Mouse (Mus musculus): ENCODE results near the gene Art2b. TPM values are rescaled to one million over a fixed set of nuclear protein-coding genes. Genes with fewer than 3 reads are reported as not detected.
"Not testable (repeated sequence)": the region's sequence is repeated elsewhere in the genome, so short reads cannot be mapped to it uniquely, and the experiment has no call there.

The Art2b gene
- not detected in 2 replicates for polyA plus RNA-seq (2015; fragmentation: Nextera tagmentation; extraction: Ambion mirVana)

GRCm38 (mm10) chr7:101585408-101585807 lies at the start of gene Art2b:
Gene Art2b (minus strand): TSS chr7:101585600.
- ATAC-seq (ENCODE audit: low FRiP score), result no peak
- 91% methylated on average over 5 of the region's 5 CpGs for WGBS
- no peaks in the 10 kb centered on the region for H3K9me3 ChIP-seq (replicated peaks)
- H3K27me3 ChIP-seq (replicated peaks), result no peaks in the 10 kb centered on the region
- no peak within 1 kb of the TSS for H3K4me3 ChIP-seq (replicated peaks)
- no peaks in the 10 kb centered on the region for H3K4me1 ChIP-seq
- no peaks in the 10 kb centered on the region for H3K36me3 ChIP-seq
- H3K27ac ChIP-seq (replicated peaks), result no peak within 1 kb of the TSS
- no peak within 1 kb of the TSS for H3K9ac ChIP-seq (replicated peaks)
- no peak within 1 kb of the TSS for H3K4me2 ChIP-seq

GRCm38 (mm10) chr7:101634513-101634912 lies 49.1 kb upstream of the Art2b start:
- Histone ChIP-seq H3K27me3 (replicated peaks) (no peaks in the 10 kb centered on the region), H3K4me1 (no peaks in the 10 kb centered on the region), H3K9me3 (replicated peaks) (no peaks in the 10 kb centered on the region), H3K9ac (replicated peaks) (no peak overlapping the region), H3K27ac (replicated peaks) (no peak overlapping the region), H3K4me3 (replicated peaks) (no peak overlapping the region), H3K4me2 (no peak overlapping the region), H3K36me3 (no peaks in the 10 kb centered on the region)
- WGBS, result 92% methylated on average over 4 of the region's 4 CpGs
- no peak for ATAC-seq (ENCODE audit: low FRiP score)

GRCm38 (mm10) chr7:101633629-101634177 lies 48.3 kb upstream of the Art2b start:
- no peak overlapping the region for H3K27ac ChIP-seq (replicated peaks)
- ATAC-seq (ENCODE audit: low FRiP score), result no peak
- H3K36me3 ChIP-seq, result no peaks in the 10 kb centered on the region
- no peaks in the 10 kb centered on the region for H3K27me3 ChIP-seq (replicated peaks)
- 70% methylated on average over 8 of the region's 8 CpGs for WGBS
- H3K9me3 ChIP-seq (replicated peaks), result no peaks in the 10 kb centered on the region
- H3K9ac ChIP-seq (replicated peaks), result no peak overlapping the region
- H3K4me2 ChIP-seq, result no peak overlapping the region
- no peaks in the 10 kb centered on the region for H3K4me1 ChIP-seq
- no peak overlapping the region for H3K4me3 ChIP-seq (replicated peaks)

GRCm38 (mm10) chr7:101628481-101628880 lies 43.1 kb upstream of the Art2b start:
- WGBS, result 67% methylated on average over 2 of the region's 2 CpGs
- no peaks in the 10 kb centered on the region for H3K9me3 ChIP-seq (replicated peaks)
- H3K4me2 ChIP-seq, result no peak overlapping the region
- no peaks in the 10 kb centered on the region for H3K36me3 ChIP-seq
- no peaks in the 10 kb centered on the region for H3K27me3 ChIP-seq (replicated peaks)
- H3K27ac ChIP-seq (replicated peaks), result no peak overlapping the region
- H3K4me1 ChIP-seq, result peaks cover 6% of the 10 kb centered on the region; the same call in 1 of the 2 replicates
- H3K9ac ChIP-seq (replicated peaks), result no peak overlapping the region
- H3K4me3 ChIP-seq (replicated peaks), result no peak overlapping the region
- ATAC-seq (ENCODE audit: low FRiP score), result no peak

- H3K9me3 ChIP-seq (replicated peaks); H3K27ac ChIP-seq (replicated peaks); H3K9ac ChIP-seq (replicated peaks); H3K4me3 ChIP-seq (replicated peaks); ATAC-seq (ENCODE audit: low FRiP score); H3K36me3 ChIP-seq; H3K27me3 ChIP-seq (replicated peaks); H3K4me2 ChIP-seq: not testable (repeated sequence)
- H3K4me1 ChIP-seq, result peaks cover 12% of the 10 kb centered on the region; the same call in 1 of the 2 replicates
- 61% methylated on average over 7 of the region's 7 CpGs for WGBS
Measured at GRCm38 (mm10) chr7:101627166-101627565, 41.8 kb upstream of the Art2b start.

GRCm38 (mm10) chr7:101624283-101624682 lies 38.9 kb upstream of the Art2b start:
- H3K9ac ChIP-seq (replicated peaks), result no peak overlapping the region
- H3K36me3 ChIP-seq, result no peaks in the 10 kb centered on the region
- H3K4me3 ChIP-seq (replicated peaks), result no peak overlapping the region
- 74% methylated on average over 6 of the region's 6 CpGs for WGBS
- H3K4me2 ChIP-seq, result no peak overlapping the region
- H3K27ac ChIP-seq (replicated peaks), result no peak overlapping the region
- H3K27me3 ChIP-seq (replicated peaks), result no peaks in the 10 kb centered on the region
- no peak for ATAC-seq (ENCODE audit: low FRiP score)
- peaks cover 12% of the 10 kb centered on the region; the same call in 1 of the 2 replicates for H3K4me1 ChIP-seq
- no peaks in the 10 kb centered on the region for H3K9me3 ChIP-seq (replicated peaks)

- ATAC-seq (ENCODE audit: low FRiP score); H3K4me2 ChIP-seq; H3K27me3 ChIP-seq (replicated peaks); H3K4me3 ChIP-seq (replicated peaks); H3K27ac ChIP-seq (replicated peaks); H3K9ac ChIP-seq (replicated peaks); H3K36me3 ChIP-seq; H3K9me3 ChIP-seq (replicated peaks): not testable (repeated sequence)
- 92% methylated on average over 4 of the region's 4 CpGs for WGBS
- peaks cover 12% of the 10 kb centered on the region; the same call in 1 of the 2 replicates for H3K4me1 ChIP-seq
Measured at GRCm38 (mm10) chr7:101621861-101622260, 36.5 kb upstream of the Art2b start.

- no peaks in the 10 kb centered on the region for H3K9me3 ChIP-seq (replicated peaks)
- no peak overlapping the region for H3K4me2 ChIP-seq
- H3K27ac ChIP-seq (replicated peaks), result no peak overlapping the region
- no peak overlapping the region for H3K4me3 ChIP-seq (replicated peaks)
- H3K36me3 ChIP-seq, result no peaks in the 10 kb centered on the region
- H3K27me3 ChIP-seq (replicated peaks), result no peaks in the 10 kb centered on the region
- no peak for ATAC-seq (ENCODE audit: low FRiP score)
- no peak overlapping the region for H3K9ac ChIP-seq (replicated peaks)
- 31% methylated on average over 4 of the region's 4 CpGs for WGBS
- peaks cover 12% of the 10 kb centered on the region; the same call in 1 of the 2 replicates for H3K4me1 ChIP-seq
Measured at GRCm38 (mm10) chr7:101620373-101620772, 35.0 kb upstream of the Art2b start.

GRCm38 (mm10) chr7:101618273-101618672 lies 32.9 kb upstream of the Art2b start:
- peaks cover 4% of the 10 kb centered on the region; the same call in 1 of the 2 replicates for H3K4me1 ChIP-seq
- 81% methylated on average over 7 of the region's 7 CpGs for WGBS
- H3K9me3 ChIP-seq (replicated peaks), result no peaks in the 10 kb centered on the region
- H3K27ac ChIP-seq (replicated peaks), result no peak overlapping the region
- H3K4me3 ChIP-seq (replicated peaks), result no peak overlapping the region
- ATAC-seq (ENCODE audit: low FRiP score), result no peak
- H3K9ac ChIP-seq (replicated peaks), result no peak overlapping the region
- no peak overlapping the region for H3K4me2 ChIP-seq
- H3K36me3 ChIP-seq, result no peaks in the 10 kb centered on the region
- H3K27me3 ChIP-seq (replicated peaks), result no peaks in the 10 kb centered on the region

GRCm38 (mm10) chr7:101617438-101618165 lies 32.2 kb upstream of the Art2b start:
- no peak overlapping the region for H3K9ac ChIP-seq (replicated peaks)
- ATAC-seq (ENCODE audit: low FRiP score), result no peak
- WGBS, result 71% methylated on average over 10 of the region's 10 CpGs

GRCm38 (mm10) chr7:101616136-101616835 lies 30.9 kb upstream of the Art2b start:
- no peak overlapping the region for H3K9ac ChIP-seq (replicated peaks)
- no peaks in the 10 kb centered on the region for H3K36me3 ChIP-seq
- ATAC-seq (ENCODE audit: low FRiP score), result no peak
- H3K27me3 ChIP-seq (replicated peaks), result no peaks in the 10 kb centered on the region
- H3K9me3 ChIP-seq (replicated peaks), result no peaks in the 10 kb centered on the region
- H3K4me1 ChIP-seq, result no peaks in the 10 kb centered on the region
- no peak overlapping the region for H3K4me3 ChIP-seq (replicated peaks)
- H3K4me2 ChIP-seq, result no peak overlapping the region
- 87% methylated on average over 6 of the region's 6 CpGs for WGBS
- H3K27ac ChIP-seq (replicated peaks), result no peak overlapping the region

More at GRCm38 (mm10) chr7:101617438-101618165, 32.2 kb upstream of the Art2b start:
- no peaks in the 10 kb centered on the region for H3K27me3 ChIP-seq (replicated peaks)
- H3K4me3 ChIP-seq (replicated peaks), result no peak overlapping the region
- H3K4me1 ChIP-seq, result no peaks in the 10 kb centered on the region
- no peak overlapping the region for H3K27ac ChIP-seq (replicated peaks)
- H3K9me3 ChIP-seq (replicated peaks), result no peaks in the 10 kb centered on the region
- no peak overlapping the region for H3K4me2 ChIP-seq
- H3K36me3 ChIP-seq, result no peaks in the 10 kb centered on the region

- Histone ChIP-seq H3K27me3 (replicated peaks) (no peaks in the 10 kb centered on the region), H3K4me3 (replicated peaks) (no peak overlapping the region), H3K9ac (replicated peaks) (no peak overlapping the region), H3K36me3 (no peaks in the 10 kb centered on the region), H3K4me2 (no peak overlapping the region), H3K9me3 (replicated peaks) (no peaks in the 10 kb centered on the region), H3K4me1 (no peaks in the 10 kb centered on the region), H3K27ac (replicated peaks) (no peak overlapping the region)
- 80% methylated on average over 7 of the region's 7 CpGs for WGBS
- ATAC-seq (ENCODE audit: low FRiP score), result no peak
Measured at GRCm38 (mm10) chr7:101615406-101615805, 30.0 kb upstream of the Art2b start.
